Mouse (Mus musculus) MEL (cell line): ENCODE measurements at regions not wholly inside any gene's neighbourhood (a gene's known extent, or its start where the extent isn't known, plus 50 kb on each side); places are given as distances from the start of the nearest gene placed in this dataset.

Experiments
- CTCF ChIP-seq, 3 experiments: IDR thresholded peaks in 2 of 3; conservative IDR thresholded peaks in 1 of 3; 2 replicates each; pipeline ENCODE4 v1.5.1; 2011 to 2012; ENCODE audit warnings: low read length in 3 of 3, low read depth in 2 of 3, mild to moderate bottlenecking in 2 of 3, improper control_type of control experiment in 1 of 3, inconsistent platforms in 1 of 3, mixed read lengths in 1 of 3, moderate library complexity in 1 of 3; ENCODE audit not compliant: control insufficient read depth in 1 of 3, insufficient read depth in 1 of 3, poor library complexity in 1 of 3, severe bottlenecking in 1 of 3
- EP300 ChIP-seq, 2 experiments: IDR thresholded peaks; 2 replicates each; pipeline ENCODE4 v1.6.1; 2011; ENCODE audit warnings: improper control_type of control experiment in 2 of 2, low read length in 2 of 2, low read depth in 1 of 2, mild to moderate bottlenecking in 1 of 2
- ETS1 ChIP-seq: IDR thresholded peaks from 2 replicates; pipeline ENCODE4 v1.6.1; 2012; ENCODE audit warnings: low read depth, mild to moderate bottlenecking, inconsistent platforms, low read length, improper control_type of control experiment, moderate library complexity
- GATA1 ChIP-seq: IDR thresholded peaks from 2 replicates; pipeline ENCODE4 v1.6.1; 2011; ENCODE audit warnings: low read depth, low read length, improper control_type of control experiment
- POLR2A ChIP-seq, 2 experiments: IDR thresholded peaks; 2 replicates each; pipeline ENCODE4 v1.6.1; 2011 to 2012; ENCODE audit warnings: low read length in 2 of 2, mild to moderate bottlenecking in 2 of 2, control low read depth in 1 of 2, improper control_type of control experiment in 1 of 2, low read depth in 1 of 2, moderate library complexity in 1 of 2; ENCODE audit not compliant: control insufficient read depth in 1 of 2, insufficient read depth in 1 of 2, poor library complexity in 1 of 2
- POLR2AphosphoS5 ChIP-seq: IDR thresholded peaks from 2 replicates; pipeline ENCODE4 v1.6.1; 2012; ENCODE audit warnings: low read depth, borderline replicate concordance, mild to moderate bottlenecking, inconsistent platforms, low read length, moderate library complexity, mixed read lengths
- ZC3H11A ChIP-seq: IDR thresholded peaks from 2 replicates; pipeline ENCODE4 v1.6.1; 2012; ENCODE audit warnings: low read depth, mild to moderate bottlenecking, inconsistent platforms, low read length, improper control_type of control experiment

DNA sequence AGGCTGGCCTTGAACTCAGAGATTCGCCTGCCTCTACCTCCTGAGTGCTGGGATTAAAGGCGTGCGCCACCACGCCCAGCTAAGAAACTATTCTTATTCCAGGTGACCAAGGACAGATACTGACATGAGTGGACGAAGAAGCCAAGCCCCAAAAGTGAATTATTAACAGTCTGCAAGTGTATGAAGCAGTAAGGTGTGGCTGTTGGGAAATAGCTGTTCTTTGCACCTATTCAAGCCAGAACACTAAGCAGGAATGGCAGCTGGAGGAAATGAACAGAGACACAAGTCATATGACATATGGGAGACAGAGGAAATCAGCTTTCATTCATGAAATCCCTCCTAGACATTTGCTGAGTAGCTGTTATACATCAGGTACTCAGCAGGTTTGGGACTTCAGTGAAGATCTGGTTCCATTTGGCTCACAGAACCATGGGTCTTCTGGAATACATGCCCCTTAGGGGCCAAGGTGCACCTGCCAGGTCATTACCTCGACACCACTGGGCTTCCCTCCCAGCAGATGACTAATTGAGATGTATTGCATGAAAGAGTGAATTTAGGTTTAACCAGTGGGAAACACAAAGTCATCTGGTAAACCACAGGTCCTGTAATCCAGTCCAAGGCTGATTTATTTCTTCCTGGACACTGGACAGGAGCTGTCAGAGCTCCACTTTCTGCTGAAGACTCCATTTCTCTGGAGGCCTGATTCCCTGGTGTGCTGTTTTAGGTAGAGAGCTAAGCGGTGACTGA is 101.0 kb upstream of the Adra1b start:
- no peak for TF ChIP-seq ETS1
- no peak for TF ChIP-seq EP300 (IDR thresholded peaks at IDR 0.05; ENCODE audit: low read depth in 1 of 2, low read length in 2 of 2)
- TF ChIP-seq POLR2AphosphoS5 = no peak
- no peak for TF ChIP-seq CTCF (IDR thresholded peaks at IDR 0.05 in 2 of 3, conservative IDR thresholded peaks at IDR 0.05 in 1 of 3; ENCODE audit: control insufficient read depth in 1 of 3, insufficient read depth in 1 of 3, low read depth in 2 of 3, low read length in 3 of 3, poor library complexity in 1 of 3, severe bottlenecking in 1 of 3)
- no peak for TF ChIP-seq POLR2A (IDR thresholded peaks at IDR 0.05; ENCODE audit: control insufficient read depth in 1 of 2, insufficient read depth in 1 of 2, low read depth in 1 of 2, low read length in 2 of 2, poor library complexity in 1 of 2)
- TF ChIP-seq GATA1 = no peak
- TF ChIP-seq ZC3H11A = no peak
